Mouse (Mus musculus) urinary bladder, postnatal 4 days (tissue): Measurements from ENCODE around the gene Setd1b.
"Not testable (repeated sequence)": the region's sequence is repeated elsewhere in the genome, so short reads cannot be mapped to it uniquely, and the experiment has no call there.

Experiments
- DNase-seq, 2 experiments: peaks; one replicate each; pipeline ENCODE4 v3.0.0; 2021 to 2022; ENCODE audit warnings: low spot score in 2 of 2

Setd1b gene

DNA sequence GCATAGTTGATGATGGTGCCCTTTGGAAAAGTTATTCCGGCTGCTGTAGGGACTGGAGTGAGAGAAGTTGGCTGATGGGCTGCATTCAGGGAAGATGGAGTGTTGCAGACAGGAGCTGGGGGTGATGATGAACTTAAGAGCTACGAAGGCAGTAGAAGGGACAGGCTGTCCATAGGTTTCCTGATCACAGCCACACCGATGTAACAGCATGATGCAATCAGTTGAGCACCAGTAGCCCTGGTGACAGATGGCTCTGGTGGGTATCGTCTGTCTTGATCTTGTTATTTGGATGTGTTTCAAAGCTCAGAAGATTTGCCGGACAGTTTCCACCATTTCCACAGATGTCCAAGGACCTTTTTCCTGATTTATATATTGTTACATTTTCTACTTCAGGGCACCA lies 60.0 kb downstream of the Setd1b start:
- DNase-seq: no peak

DNA sequence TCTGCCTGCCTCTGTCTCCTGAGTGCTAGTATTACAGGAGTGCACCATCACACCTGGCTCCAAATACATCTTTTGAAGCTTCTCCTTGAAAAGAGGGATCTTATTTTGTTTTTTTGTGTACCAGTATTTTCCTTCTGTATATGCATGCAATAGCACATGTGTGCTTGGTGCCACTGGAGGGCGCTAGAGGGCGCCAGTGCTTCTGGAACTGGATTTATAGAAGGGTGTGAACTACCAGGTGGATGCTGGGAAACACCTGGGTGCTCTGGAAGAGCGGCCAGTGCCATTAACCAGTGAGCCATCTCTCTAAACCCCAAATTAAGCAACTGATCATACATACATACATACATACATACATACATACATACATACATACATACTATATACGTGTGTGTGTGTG lies 60.8 kb downstream of the Setd1b start:
- DNase-seq: not testable (repeated sequence)

DNA sequence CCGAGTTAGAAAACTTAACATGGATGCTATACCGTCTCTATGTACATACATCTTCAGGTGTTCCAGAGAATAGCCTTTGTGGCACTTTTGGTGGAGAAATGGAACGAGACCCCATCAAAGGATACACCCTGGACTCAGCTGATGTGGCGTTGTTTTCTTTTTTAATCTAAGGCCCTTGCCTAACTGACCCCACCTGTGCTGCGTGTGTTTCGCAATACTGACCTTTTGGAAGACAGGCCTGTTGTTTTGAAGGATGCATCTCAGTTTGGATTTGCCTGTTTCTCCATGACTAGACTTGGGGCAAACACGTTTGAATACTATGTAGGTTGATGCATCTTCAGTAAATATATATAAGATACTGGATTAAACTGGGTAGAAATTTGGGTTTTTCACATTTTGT lies 61.6 kb downstream of the Setd1b start:
- DNase-seq: not testable (repeated sequence)
